Mouse (Mus musculus) spleen, adult 2 months (tissue): ENCODE measurements around the gene Rnf169. TPM values are rescaled to one million over a fixed set of nuclear protein-coding genes. Genes with fewer than 3 reads are reported as not detected.
"Not testable (repeated sequence)": the region's sequence is repeated elsewhere in the genome, so short reads cannot be mapped to it uniquely, and the experiment has no call there.

Experiments used
- DNase-seq, 2 experiments: peaks; one replicate each; pipeline versions ENCODE4 v3.0.0 to v3.0.0-alpha.2; 2012 to 2021; ENCODE audit warnings: low spot score in 2 of 2, low read depth in 1 of 2
- H3K27ac ChIP-seq: fragments of 200-500 bp; 2 replicates; pipeline ENCODE4 v1.5.1; 2012; ENCODE audit warnings: low read length, inconsistent platforms; ENCODE audit not compliant: insufficient read depth
- H3K27me3 ChIP-seq: fragments of 200-500 bp; 2 replicates; pipeline ENCODE4 v1.6.1; 2012; ENCODE audit warnings: mild to moderate bottlenecking, moderate library complexity, low read length, inconsistent platforms; ENCODE audit not compliant: control insufficient read depth, insufficient read depth
- H3K36me3 ChIP-seq: fragments of 200-500 bp; 2 replicates; pipeline ENCODE4 v1.6.1; 2012; ENCODE audit warnings: mild to moderate bottlenecking, low read length, inconsistent platforms; ENCODE audit not compliant: control insufficient read depth, insufficient read depth
- H3K4me1 ChIP-seq: fragments of 200-500 bp; 2 replicates; pipeline ENCODE4 v1.6.1; 2011; ENCODE audit warnings: inconsistent platforms; ENCODE audit not compliant: control insufficient read depth, insufficient read depth, insufficient read length
- H3K4me3 ChIP-seq: fragments of 200-500 bp; 2 replicates; pipeline ENCODE4 v1.5.1; 2011; ENCODE audit warnings: mild to moderate bottlenecking, inconsistent platforms; ENCODE audit not compliant: insufficient read depth, insufficient read length; ENCODE audit errors: extremely low read depth
- CTCF ChIP-seq: fragments of 200-500 bp; IDR thresholded peaks from 2 replicates; pipeline ENCODE4 v1.5.1; 2011; ENCODE audit warnings: mild to moderate bottlenecking, inconsistent platforms; ENCODE audit not compliant: insufficient read depth, insufficient read length, insufficient replicate concordance; ENCODE audit errors: extremely low read depth
- POLR2A ChIP-seq: fragments of 200-500 bp; IDR thresholded peaks from 2 replicates; pipeline ENCODE4 v1.6.1; 2011; ENCODE audit warnings: low read depth, low read length, inconsistent platforms
- WGBS: fragments of 180-500 bp; shearing (Covaris S2); methylation state at CpG from one replicate; pipeline ENCODE4 v1.1.7; 2018; 5-methylcytosine and 5-hydroxymethylcytosine counted together
- polyA plus RNA-seq: library from polyadenylated mRNA; depleted of rRNA; stranded (reverse); fragments of >200 nt; gene quantifications from 2 replicates; pipeline ENCODE4 v1.2.3, GENCODE M21; 2012

Gene Rnf169
- polyA plus RNA-seq, 1 experiment, result 4.3 TPM

- no peak for DNase-seq
- Histone ChIP-seq H3K4me3 (no peak overlapping the region), H3K36me3 (no peaks in the 10 kb centered on the region), H3K27ac (no peak overlapping the region), H3K4me1 (peaks cover 4% of the 10 kb centered on the region), H3K27me3 (no peaks in the 10 kb centered on the region; the same call in 1 of the 2 replicates)
- TF ChIP-seq POLR2A (no peak), CTCF (no peak)
- WGBS, result 64% methylated on average over 2 of the region's 2 CpGs
Observed at GRCm38 (mm10) chr7:99981311-99981710, 1.1 kb upstream of the Rnf169 start.

GRCm38 (mm10) chr7:99979546-99980131, 609 bp downstream of the Rnf169 start:
- DNase-seq, result peak in 1 of 2 experiments; percentile 24
- no peaks in the 10 kb centered on the region for H3K27me3 ChIP-seq
- under 1% methylated on average over 51 of the region's 51 CpGs for WGBS
- no peaks in the 10 kb centered on the region for H3K36me3 ChIP-seq
- peaks cover 7% of the 10 kb centered on the region for H3K4me1 ChIP-seq
- peak overlapping the region; percentile 96 for H3K4me3 ChIP-seq
- H3K27ac ChIP-seq, result peak overlapping the region; percentile 91
- TF ChIP-seq POLR2A, result no peak
- TF ChIP-seq CTCF, result no peak

- H3K4me3 ChIP-seq, result peak overlapping the region; percentile 96
- TF ChIP-seq POLR2A (no peak), CTCF (no peak)
Observed at GRCm38 (mm10) chr7:99979081-99979480, 1.2 kb downstream of the Rnf169 start.

GRCm38 (mm10) chr7:99978041-99978440, 2.2 kb downstream of the Rnf169 start:
- 75% methylated on average over 2 of the region's 2 CpGs for WGBS
- peaks cover 7% of the 10 kb centered on the region for H3K4me1 ChIP-seq
- H3K36me3 ChIP-seq, result no peaks in the 10 kb centered on the region
- H3K27ac ChIP-seq, result no peak overlapping the region
- no peak for DNase-seq
- H3K27me3 ChIP-seq, result no peaks in the 10 kb centered on the region
- H3K4me3 ChIP-seq, result no peak overlapping the region
- no peak for TF ChIP-seq POLR2A
- TF ChIP-seq CTCF, result no peak

More at GRCm38 (mm10) chr7:99979081-99979480, 1.2 kb downstream of the Rnf169 start:
- no peak overlapping the region for H3K27ac ChIP-seq
- no peaks in the 10 kb centered on the region for H3K36me3 ChIP-seq
- H3K27me3 ChIP-seq, result no peaks in the 10 kb centered on the region
- peaks cover 7% of the 10 kb centered on the region for H3K4me1 ChIP-seq
- 11% methylated on average over 6 of the region's 6 CpGs for WGBS
- DNase-seq, result no peak

- no peaks in the 10 kb centered on the region for H3K36me3 ChIP-seq
- DNase-seq, result no peak
- no peaks in the 10 kb centered on the region for H3K27me3 ChIP-seq
- no peak overlapping the region for H3K27ac ChIP-seq
- no peak overlapping the region for H3K4me3 ChIP-seq
- no peak for TF ChIP-seq POLR2A
- no peak for TF ChIP-seq CTCF
- 67% methylated on average over 5 of the region's 5 CpGs for WGBS
- H3K4me1 ChIP-seq, result peaks cover 7% of the 10 kb centered on the region
Observed at GRCm38 (mm10) chr7:99975819-99976575, 4.3 kb downstream of the Rnf169 start.

GRCm38 (mm10) chr7:99974208-99974970, 5.9 kb downstream of the Rnf169 start:
- peaks cover 7% of the 10 kb centered on the region; the same call in 1 of the 2 replicates for H3K4me1 ChIP-seq
- H3K27ac ChIP-seq, result no peak overlapping the region
- no peak for DNase-seq
- H3K27me3 ChIP-seq, result no peaks in the 10 kb centered on the region
- no peaks in the 10 kb centered on the region for H3K36me3 ChIP-seq
- TF ChIP-seq POLR2A (no peak), CTCF (no peak)
- 84% methylated on average over 10 of the region's 10 CpGs for WGBS
- H3K4me3 ChIP-seq, result no peak overlapping the region

GRCm38 (mm10) chr7:99972912-99973311, 7.3 kb downstream of the Rnf169 start:
- H3K27ac ChIP-seq, H3K4me3 ChIP-seq, H3K36me3 ChIP-seq, H3K4me1 ChIP-seq, DNase-seq, H3K27me3 ChIP-seq: not testable (repeated sequence)
- WGBS, result 75% methylated on average over 3 of the region's 3 CpGs
